Mouse (Mus musculus): ENCODE measurements around the gene Pitpnm1. TPM values are rescaled to one million over a fixed set of nuclear protein-coding genes. Genes with fewer than 3 reads are reported as not detected.
"Not testable (repeated sequence)": the region's sequence is repeated elsewhere in the genome, so short reads cannot be mapped to it uniquely, and the experiment has no call there.

Pitpnm1 gene
- 100 to 1,000 TPM; 199 to 206 (median 205) TPM for total RNA-seq (2022)

- DNase-seq (ENCODE audit: low spot score in 2 of 2): no peak
These were observed at the start of gene Pitpnm1 for GRCm38 (mm10) chr19:4099837-4100717. Gene Pitpnm1, plus strand, starts transcription at chr19:4099998.

DNA sequence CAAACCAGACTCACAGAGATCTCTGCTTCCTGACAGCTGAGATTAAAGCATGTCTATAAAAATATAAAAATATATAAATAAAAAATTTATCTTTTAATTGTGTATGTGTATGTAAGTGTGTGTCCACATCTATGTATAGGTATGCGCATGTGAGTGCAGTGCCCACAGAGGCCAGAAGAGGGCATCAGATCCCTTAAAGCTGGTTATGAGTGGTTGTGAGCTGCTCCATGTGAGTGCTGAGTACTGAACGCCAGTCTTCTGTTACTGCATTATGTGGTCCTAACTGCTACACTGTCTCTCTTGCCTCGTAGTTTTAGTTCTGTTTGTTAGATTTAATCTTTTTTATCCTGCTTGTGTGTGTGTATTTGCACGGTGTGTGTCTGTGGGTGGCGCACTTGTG, 48.8 kb upstream of the Pitpnm1 start:
- no peak for DNase-seq (ENCODE audit: low spot score in 2 of 2)

GRCm38 (mm10) chr19:4051741-4052515, 47.9 kb upstream of the Pitpnm1 start:
- no peak for DNase-seq (ENCODE audit: low spot score in 2 of 2)

- DNase-seq (ENCODE audit: low spot score in 2 of 2): no peak
These were observed 47.2 kb upstream of the Pitpnm1 start for GRCm38 (mm10) chr19:4052516-4053030.

- no peak for DNase-seq (ENCODE audit: low spot score in 2 of 2)
These were observed 45.2 kb upstream of the Pitpnm1 start for GRCm38 (mm10) chr19:4054613-4055012.

DNA sequence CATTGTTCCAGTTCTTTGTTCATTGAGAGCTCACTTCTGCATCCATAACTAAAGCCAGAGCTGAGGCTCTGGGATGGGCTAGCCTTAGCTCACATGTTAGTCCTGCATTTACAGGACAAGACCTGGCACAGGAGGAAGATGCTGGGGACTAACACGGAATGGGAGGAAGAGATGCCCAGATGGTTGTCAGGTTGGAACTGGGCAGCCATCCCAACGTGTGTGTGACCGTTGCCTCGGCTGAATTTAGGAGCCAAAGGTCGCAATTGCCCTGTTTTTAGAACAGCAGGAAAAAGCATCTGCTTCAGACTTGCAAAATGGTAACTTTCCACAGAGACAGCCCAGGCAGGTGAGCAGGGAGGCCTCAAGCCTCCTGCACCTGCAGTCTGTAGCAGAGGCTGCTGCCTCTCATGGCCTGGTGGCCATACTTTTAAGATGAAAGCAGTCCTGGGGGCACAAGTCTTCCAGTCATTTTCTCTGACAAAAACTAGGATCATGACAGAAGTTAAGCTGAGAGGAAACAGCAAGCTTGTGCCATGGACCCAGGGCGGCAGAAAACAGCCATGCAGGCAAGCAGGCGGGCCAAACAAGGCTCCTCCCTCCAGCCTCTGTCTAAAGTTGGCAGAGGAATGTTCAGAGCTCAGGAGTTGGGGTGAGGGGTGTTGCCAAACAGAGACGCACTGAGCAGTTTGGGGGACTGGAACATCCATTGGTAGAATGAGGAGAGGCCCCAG, 44.4 kb upstream of the Pitpnm1 start:
- DNase-seq (ENCODE audit: low spot score in 2 of 2): no peak

- DNase-seq (ENCODE audit: low spot score in 2 of 2): no peak
These were observed 43.7 kb upstream of the Pitpnm1 start for GRCm38 (mm10) chr19:4055947-4056693.

- no peak for DNase-seq (ENCODE audit: low spot score in 2 of 2)
These were observed 43.1 kb upstream of the Pitpnm1 start for GRCm38 (mm10) chr19:4056727-4057126.

DNA sequence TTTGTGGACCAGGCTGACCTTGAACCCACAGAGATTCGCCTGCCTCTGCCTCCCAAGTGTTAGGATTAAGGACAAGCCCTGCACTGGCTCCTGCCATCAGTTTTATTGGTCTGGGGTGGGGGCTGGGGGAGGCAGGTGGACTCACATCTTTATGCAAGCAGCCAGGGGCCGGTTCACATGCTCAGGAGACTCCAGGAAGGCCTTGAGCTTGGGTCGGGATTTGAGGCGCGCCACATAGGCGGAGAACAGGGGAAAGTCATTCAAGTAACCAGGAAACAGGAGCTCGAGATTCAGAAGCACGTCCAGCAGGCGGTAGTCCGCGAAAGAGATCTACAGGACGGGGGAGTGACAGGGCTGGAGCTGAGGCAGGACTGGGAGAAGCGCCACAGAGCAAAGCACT, 42.4 kb upstream of the Pitpnm1 start:
- no peak for DNase-seq (ENCODE audit: low spot score in 2 of 2)

DNA sequence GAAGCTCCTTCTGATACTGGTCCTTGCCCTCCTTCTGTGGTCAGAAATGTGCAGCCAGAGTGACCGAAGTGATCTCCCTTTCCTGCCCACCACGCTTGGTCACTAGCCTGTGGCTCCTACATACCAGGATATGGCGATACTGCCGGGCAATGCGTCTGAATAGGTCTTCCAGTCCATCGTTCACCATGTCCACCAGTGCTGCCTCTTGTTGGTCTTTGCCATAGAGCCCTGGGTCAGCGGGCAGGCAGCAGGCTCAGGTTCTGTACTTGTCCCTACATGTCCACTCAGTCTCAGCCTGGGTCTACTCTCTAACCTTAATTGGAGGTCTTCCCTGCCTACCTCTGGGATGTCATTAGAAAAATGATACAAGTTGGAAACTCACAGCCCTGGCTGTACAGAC, 41.8 kb upstream of the Pitpnm1 start:
- DNase-seq (ENCODE audit: low spot score in 2 of 2): no peak

DNA sequence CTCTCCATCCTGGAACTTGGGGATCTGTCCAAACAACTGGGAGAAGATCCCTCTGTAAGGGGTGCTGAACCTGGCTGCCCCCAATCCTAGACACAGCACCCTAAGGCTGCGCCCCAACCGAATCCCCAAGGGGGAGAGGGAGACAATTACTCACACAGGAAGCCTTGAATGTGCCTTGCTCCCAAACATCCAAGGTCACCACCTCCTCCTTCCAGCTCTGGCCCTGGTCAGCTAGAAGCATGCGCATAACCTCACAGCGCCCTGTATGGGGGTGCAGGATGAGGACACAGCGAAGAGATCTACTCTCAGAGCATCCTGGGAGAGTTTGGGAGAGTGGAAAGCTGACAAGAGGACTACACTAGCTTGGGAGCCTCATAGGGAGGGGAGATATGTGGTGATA, 41.2 kb upstream of the Pitpnm1 start:
- no peak for DNase-seq (ENCODE audit: low spot score in 2 of 2)

- no peak for DNase-seq (ENCODE audit: low spot score in 2 of 2)
These were observed 40.6 kb upstream of the Pitpnm1 start, which contains the start of gene Gstp3 for GRCm38 (mm10) chr19:4059069-4059740. Gene Gstp3, minus strand, starts transcription at chr19:4059569.

DNA sequence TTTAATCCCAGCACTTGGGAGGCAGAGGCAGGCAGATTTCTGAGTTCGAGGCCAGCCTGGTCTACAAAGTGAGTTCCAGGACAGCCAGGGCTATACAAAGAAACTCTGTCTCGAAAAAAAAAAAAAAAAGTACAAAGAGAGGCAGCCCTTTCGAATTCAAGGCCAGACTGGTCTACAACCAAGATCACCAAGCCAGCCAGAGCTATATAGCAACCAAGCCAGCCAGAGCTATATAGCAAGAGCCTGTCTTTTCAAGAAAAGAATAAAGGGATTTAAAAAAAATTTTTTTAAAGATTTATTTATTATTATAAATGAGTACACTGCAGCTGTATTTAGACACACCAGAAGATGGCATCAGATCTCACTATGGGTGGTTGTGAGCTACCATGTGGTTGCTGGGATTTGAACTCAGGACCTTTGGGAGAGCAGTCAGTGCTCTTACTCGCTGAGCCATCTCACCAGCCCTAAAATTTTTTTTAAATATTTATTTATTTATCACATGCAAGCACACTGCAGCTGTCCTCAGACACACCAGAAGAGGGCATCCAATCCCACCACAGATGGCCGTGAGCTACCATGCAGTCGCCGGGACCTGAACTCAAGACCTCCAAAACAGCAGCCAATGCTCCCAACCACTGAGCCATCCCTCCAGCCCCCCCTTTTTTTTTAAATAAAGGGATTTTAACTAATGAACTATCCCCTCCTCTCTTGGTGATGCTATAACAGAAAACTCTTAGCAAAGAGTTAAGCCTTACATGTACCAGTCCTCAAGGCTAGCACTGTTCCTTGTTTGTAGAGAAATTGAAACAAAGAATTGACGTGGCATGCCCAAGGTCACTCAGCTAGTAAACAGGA, 39.5 kb upstream of the Pitpnm1 start:
- not testable (repeated sequence) for DNase-seq (ENCODE audit: low spot score in 2 of 2)

DNA sequence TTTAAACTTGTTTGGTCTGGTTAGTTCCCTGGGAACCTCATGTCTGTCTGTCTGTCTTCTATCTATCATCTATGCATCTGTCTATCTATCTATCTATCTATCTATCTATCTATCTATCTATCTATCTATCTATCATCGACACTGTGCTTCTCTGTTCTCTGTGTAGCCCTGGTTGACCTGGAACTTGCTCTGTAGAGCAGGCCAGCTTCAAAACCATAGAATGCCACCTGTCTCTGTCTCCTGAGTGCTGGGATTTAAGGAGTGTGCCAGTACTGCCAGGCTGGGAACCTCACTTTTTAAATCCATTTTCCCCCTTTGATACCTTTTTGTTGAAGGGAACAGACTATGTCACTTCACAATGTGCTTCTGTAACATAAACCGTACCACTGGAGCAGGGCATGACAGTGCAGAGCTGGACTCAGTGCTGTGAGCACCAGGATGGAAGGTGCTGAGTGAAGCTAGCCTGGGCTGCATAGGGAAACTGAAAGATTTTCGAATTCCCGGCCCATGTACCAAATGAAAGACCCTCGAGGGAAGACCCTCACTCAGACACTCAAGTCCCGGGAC, 38.8 kb upstream of the Pitpnm1 start:
- DNase-seq (ENCODE audit: low spot score in 2 of 2): no peak

DNA sequence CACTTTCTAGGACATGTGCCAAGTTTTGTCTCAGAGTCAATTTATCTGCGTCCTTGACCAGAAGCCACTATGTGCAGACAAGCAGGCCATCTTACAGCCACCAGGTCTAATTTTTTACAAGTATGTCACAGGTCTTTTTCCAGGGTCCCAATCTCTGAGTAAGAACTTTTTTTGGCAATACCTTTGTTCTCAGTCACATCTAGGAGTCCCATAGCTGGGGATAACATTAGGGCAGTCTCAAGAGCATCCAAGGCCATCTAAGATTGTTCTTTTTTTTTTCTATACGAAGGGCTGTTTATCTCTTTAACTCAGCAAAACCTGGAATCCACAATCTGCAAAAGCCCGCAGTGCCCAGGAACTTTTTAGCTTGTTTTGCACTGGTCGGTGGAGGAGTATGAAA, 36.4 kb upstream of the Pitpnm1 start:
- DNase-seq (ENCODE audit: low spot score in 2 of 2): not testable (repeated sequence)

DNA sequence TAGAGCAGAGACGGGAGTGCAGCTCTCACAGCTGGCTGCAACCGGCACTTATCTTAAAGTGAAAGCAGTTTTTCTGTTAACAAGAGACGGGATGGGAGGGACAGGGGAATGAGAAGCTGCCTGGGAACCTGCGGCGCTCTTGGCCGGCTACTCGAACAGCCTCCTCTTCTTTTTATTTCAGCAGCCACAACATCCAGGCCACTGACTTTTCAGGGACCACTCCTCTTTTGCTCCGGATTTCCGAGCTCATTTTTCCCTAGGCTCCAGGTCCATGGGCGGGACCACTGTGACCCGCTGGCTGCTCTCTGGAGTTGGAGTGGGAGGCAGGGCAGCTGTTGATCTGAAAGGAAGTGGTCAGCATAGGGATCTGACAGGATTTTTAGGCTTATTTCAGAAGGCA, 35.3 kb upstream of the Pitpnm1 start:
- DNase-seq (ENCODE audit: low spot score in 2 of 2): not testable (repeated sequence)

DNA sequence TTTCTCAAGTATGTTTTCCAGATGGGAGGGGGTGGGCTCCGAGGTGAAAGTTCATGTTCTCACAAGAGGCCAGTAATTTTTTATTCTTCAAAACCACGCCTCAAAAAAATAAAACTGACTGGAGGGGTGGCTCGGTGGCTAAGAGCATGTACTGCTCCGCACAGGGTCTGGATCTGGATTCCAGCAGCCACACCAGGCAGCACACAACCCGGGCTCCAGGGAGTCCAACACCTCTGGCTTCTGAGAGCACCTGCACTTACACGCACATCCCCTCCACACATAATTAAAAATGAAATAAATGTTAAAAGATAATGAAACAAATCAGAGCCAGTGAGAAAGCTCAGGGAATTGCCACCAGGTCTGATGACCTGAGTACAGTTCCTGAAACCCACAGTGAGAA, 33.5 kb upstream of the Pitpnm1 start:
- no peak for DNase-seq (ENCODE audit: low spot score in 2 of 2)

GRCm38 (mm10) chr19:4066877-4067276, 32.9 kb upstream of the Pitpnm1 start:
- DNase-seq (ENCODE audit: low spot score in 2 of 2): no peak

DNA sequence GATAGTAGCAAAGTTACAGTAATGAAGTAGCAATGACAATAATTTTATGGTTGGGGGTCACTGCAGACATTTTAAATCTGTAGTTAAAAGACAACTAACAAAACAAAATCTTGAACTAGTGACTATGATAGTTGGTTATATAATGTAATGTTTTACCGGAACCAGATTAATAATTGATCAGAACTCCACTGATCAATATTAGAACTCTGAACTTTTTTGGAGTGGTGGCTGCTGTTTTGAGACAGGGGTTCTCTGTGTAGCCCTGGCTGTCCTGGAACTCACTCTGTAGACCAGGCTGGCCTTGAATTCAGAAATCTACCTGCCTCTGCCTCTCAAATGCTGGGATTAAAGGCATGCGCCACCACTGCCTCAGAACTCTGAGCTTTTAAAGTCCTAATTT, 31.6 kb upstream of the Pitpnm1 start:
- DNase-seq (ENCODE audit: low spot score in 2 of 2): not testable (repeated sequence)

Measured in left cerebral cortex, adult 8-10 months (tissue).